Mouse (Mus musculus) ES-Bruce4 (cell line): ENCODE results near the gene Akap6. TPM values are rescaled to one million over a fixed set of nuclear protein-coding genes. Genes with fewer than 3 reads are reported as not detected.

Experiments
- H3K27ac ChIP-seq: 2 replicates; pipeline ENCODE4 v1.5.1; 2012; ENCODE audit warnings: low read length, inconsistent platforms; ENCODE audit not compliant: insufficient read depth
- H3K27me3 ChIP-seq: 2 replicates; pipeline ENCODE4 v1.6.1; 2012; ENCODE audit warnings: mild to moderate bottlenecking, low read length, inconsistent platforms; ENCODE audit not compliant: control insufficient read depth, poor library complexity, insufficient read depth, severe bottlenecking
- H3K36me3 ChIP-seq: 2 replicates; pipeline ENCODE4 v1.6.1; 2012; ENCODE audit warnings: inconsistent platforms, mild to moderate bottlenecking, low read length, moderate library complexity; ENCODE audit not compliant: control insufficient read depth, poor library complexity, insufficient read depth, severe bottlenecking
- H3K4me1 ChIP-seq: one replicate; pipeline ENCODE4 v1.8.1; 2011; ENCODE audit warnings: low read length; ENCODE audit not compliant: control insufficient read depth, insufficient read depth
- H3K4me3 ChIP-seq: 2 replicates; pipeline ENCODE4 v1.5.1; 2011; ENCODE audit warnings: low read depth, mild to moderate bottlenecking, low read length
- H3K9ac ChIP-seq: 2 replicates; pipeline ENCODE4 v1.6.1; 2012; ENCODE audit warnings: low read depth, mild to moderate bottlenecking, inconsistent platforms; ENCODE audit not compliant: poor library complexity, severe bottlenecking
- H3K9me3 ChIP-seq: replicated peaks from 2 replicates; pipeline ENCODE4 v1.6.1; 2012; ENCODE audit warnings: mild to moderate bottlenecking, low read length, inconsistent platforms; ENCODE audit not compliant: control insufficient read depth, poor library complexity, insufficient read depth, severe bottlenecking
- CTCF ChIP-seq: IDR thresholded peaks from one replicate; pipeline ENCODE4 v1.8.1; 2011; ENCODE audit warnings: low read depth, low read length
- EP300 ChIP-seq: IDR thresholded peaks from 2 replicates; pipeline ENCODE4 v1.6.1; 2011; ENCODE audit warnings: low read depth, low read length; ENCODE audit not compliant: insufficient read depth
- POLR2A ChIP-seq: IDR thresholded peaks from one replicate; pipeline ENCODE4 v1.8.1; 2011; ENCODE audit warnings: low read length; ENCODE audit not compliant: insufficient read depth
- polyA plus RNA-seq: library from polyadenylated mRNA; stranded (reverse); fragments of >200 nt; gene quantifications from 2 replicates; pipeline ENCODE4 v1.2.4, GENCODE M21; 2011; ENCODE audit warnings: low read depth; ENCODE audit not compliant: missing spikeins, insufficient read depth, insufficient read length

Gene Akap6
- polyA plus RNA-seq, 1 experiment = 0.06 TPM

DNA sequence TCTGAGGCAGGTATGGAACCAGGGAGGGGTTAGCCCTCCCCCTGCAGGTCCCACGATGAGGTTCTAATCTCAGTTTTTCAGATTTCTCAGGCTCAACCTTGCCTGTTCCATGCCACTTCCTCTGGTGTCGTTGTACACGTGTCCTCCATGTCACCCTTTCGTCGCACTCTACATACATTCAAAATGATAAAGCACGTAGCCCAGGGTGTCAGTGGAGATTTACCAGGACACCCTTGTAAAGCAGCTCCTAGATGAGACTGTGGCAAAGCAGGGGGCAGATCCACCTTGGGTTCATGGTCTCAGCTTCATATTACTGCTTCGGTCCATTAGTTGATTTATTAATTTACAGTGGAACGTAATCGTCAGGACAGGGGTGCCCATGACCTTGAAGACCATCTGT is 100.5 kb downstream of the Akap6 start:
- Histone ChIP-seq H3K9me3 (no peaks in the 10 kb centered on the region), H3K9ac (no peak overlapping the region), H3K27me3 (no peaks in the 10 kb centered on the region), H3K27ac (no peak overlapping the region), H3K36me3 (no peaks in the 10 kb centered on the region), H3K4me1 (no peaks in the 10 kb centered on the region), H3K4me3 (no peak overlapping the region)
- TF ChIP-seq EP300 = no peak
- no peak for TF ChIP-seq POLR2A
- TF ChIP-seq CTCF = no peak

DNA sequence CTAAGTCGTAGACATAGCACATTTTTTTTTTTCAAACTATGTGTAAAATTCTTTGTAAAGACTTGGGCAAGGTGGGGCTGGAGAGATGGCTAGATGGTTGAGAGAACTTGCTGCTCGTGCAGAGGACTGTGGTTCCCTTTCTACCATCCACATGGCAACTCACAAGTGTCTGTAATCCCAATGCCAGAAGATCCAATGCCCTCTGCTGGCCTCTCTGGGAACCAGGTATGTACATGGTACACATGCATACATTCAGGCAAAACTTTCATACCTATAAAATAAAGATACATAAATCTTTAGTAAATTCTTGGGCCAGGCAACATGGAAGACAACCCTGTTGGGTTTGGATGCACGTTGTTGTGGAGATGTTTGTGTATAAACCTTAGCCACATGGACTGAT is 107.1 kb downstream of the Akap6 start:
- H3K9me3 ChIP-seq = no peaks in the 10 kb centered on the region
- H3K9ac ChIP-seq = no peak overlapping the region
- H3K4me1 ChIP-seq = no peaks in the 10 kb centered on the region
- no peaks in the 10 kb centered on the region for H3K36me3 ChIP-seq
- no peak for TF ChIP-seq CTCF
- TF ChIP-seq POLR2A = no peak
- no peak for TF ChIP-seq EP300
- no peak overlapping the region for H3K4me3 ChIP-seq
- no peak overlapping the region for H3K27ac ChIP-seq
- H3K27me3 ChIP-seq = no peaks in the 10 kb centered on the region; the same call in 1 of the 2 replicates

DNA sequence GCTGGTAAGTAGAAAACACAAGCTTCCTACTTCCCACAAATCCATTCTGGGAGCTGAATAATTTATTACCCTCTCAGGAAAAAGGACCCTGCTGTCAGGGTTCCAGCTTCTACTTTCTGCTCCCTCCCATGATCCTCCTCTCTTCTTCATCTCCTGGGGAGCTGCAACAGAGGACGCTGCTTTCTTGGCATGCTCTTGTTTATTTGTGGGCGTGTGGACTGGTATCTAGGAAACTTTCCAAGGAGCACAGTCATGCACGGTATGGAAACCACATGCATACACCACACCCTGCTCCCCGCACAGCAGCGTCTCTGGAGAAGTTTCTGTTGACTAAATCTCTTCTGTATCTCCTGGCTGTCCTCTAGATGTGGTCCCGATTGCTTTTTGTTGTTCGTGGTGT is 119.4 kb downstream of the Akap6 start:
- no peak overlapping the region for H3K9ac ChIP-seq
- no peak overlapping the region for H3K4me3 ChIP-seq
- no peaks in the 10 kb centered on the region for H3K9me3 ChIP-seq
- H3K27ac ChIP-seq = no peak overlapping the region
- no peaks in the 10 kb centered on the region for H3K27me3 ChIP-seq
- H3K36me3 ChIP-seq = no peaks in the 10 kb centered on the region
- no peaks in the 10 kb centered on the region for H3K4me1 ChIP-seq
- TF ChIP-seq CTCF (no peak), POLR2A (no peak), EP300 (no peak)

DNA sequence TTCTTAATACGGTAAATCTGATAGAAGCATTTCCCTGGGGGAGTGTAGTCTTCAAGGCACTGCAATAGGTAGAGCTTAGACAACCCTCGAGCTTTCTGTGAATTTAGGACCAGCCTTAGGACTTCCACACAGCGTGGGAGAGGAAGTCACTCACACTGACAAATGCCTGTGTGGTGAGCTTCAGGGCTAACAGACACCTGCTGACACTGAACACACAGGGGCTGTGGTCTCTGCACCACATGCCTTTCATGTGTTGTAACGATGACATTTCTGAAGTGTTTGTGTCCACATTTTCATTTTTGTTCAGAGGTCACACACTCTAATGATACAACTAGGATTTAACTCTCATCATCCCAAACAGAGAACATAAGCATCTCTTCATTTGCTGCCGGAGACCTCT is 125.6 kb downstream of the Akap6 start:
- Histone ChIP-seq H3K36me3 (no peaks in the 10 kb centered on the region), H3K9me3 (no peaks in the 10 kb centered on the region), H3K4me3 (no peak overlapping the region), H3K9ac (no peak overlapping the region), H3K27ac (no peak overlapping the region), H3K27me3 (no peaks in the 10 kb centered on the region), H3K4me1 (no peaks in the 10 kb centered on the region)
- TF ChIP-seq CTCF (no peak), POLR2A (no peak), EP300 (no peak)

DNA sequence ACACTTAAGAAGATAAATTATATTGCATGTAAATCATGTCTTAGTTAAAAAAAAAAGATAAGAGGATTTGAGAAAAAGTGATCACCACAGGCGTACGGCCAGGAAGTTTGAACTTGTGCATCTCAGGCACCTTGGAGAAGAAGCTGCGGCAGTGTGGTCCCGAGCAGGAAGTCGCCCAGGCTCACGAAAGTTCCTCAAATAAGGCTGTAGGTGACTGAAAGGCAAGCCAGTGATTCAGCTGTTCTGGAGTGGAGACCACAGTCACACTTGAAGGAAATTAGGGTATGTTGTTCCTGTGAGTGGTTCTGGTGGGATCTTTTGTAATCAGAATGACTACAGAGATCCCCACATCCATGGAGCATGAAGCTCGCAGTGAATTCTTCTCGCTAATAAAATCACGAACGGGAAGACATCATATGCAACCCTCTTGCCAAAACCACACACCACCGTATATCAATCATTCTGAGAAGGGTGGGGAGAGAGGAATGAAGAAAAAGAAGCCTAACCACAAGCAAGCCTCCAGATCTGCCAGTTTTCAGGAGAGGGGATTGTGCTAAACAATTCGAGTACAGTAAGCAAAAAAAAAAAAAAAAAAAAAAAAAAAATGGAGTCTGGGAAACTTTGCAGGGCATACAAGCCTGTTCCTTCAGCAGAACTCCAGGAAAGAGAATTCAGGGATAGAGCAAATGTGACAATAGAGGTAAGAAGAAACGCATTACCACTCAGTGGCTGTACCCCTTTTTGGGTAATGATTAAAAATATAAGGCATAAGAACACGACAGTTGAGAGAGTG is 130.0 kb downstream of the Akap6 start:
- Histone ChIP-seq H3K9me3 (no peaks in the 10 kb centered on the region), H3K4me3 (no peak overlapping the region), H3K9ac (no peak overlapping the region), H3K27ac (no peak overlapping the region), H3K4me1 (no peaks in the 10 kb centered on the region), H3K36me3 (no peaks in the 10 kb centered on the region), H3K27me3 (no peaks in the 10 kb centered on the region)
- TF ChIP-seq CTCF (no peak), POLR2A (no peak), EP300 (no peak)

DNA sequence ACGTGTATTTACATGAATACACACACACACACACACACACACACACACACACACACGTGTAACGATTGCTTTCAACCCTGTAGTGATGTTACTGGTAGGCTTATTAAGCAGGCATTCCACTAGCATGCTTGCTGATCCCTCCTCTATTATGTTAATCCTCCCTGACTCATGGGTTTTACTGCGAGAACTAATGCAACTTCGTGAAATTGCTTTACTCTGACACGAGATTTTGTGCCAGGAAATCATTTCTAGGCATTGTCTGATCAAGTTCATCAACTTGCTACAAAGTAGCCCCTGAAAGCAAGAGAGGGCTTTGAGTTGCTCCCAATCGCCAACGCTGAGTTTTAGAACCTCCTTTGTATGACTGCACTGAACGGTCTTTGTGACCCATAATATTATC is 132.6 kb downstream of the Akap6 start:
- H3K27ac ChIP-seq = no peak overlapping the region

More for the DNA sequence above, 132.6 kb downstream of the Akap6 start:
- TF ChIP-seq CTCF = no peak
- TF ChIP-seq POLR2A = no peak
- TF ChIP-seq EP300 = no peak
- H3K36me3 ChIP-seq = no peaks in the 10 kb centered on the region
- H3K27me3 ChIP-seq = no peaks in the 10 kb centered on the region
- no peak overlapping the region for H3K9ac ChIP-seq
- no peak overlapping the region for H3K4me3 ChIP-seq
- H3K4me1 ChIP-seq = no peaks in the 10 kb centered on the region
- no peaks in the 10 kb centered on the region for H3K9me3 ChIP-seq
